Mouse (Mus musculus): Measurements from ENCODE around the gene Lce1a2.
"Not testable (repeated sequence)": the region's sequence is repeated elsewhere in the genome, so short reads cannot be mapped to it uniquely, and the experiment has no call there.

Gene Lce1a2

GRCm38 (mm10) chr3:92670215-92670614 lies at the start of gene Lce1a2:
TSS of gene Lce1a2 (minus strand) at chr3:92670315.
- no peak for DNase-seq (ENCODE audit: low read depth in 1 of 2, low spot score in 2 of 2)

- no peak for DNase-seq (ENCODE audit: low read depth in 1 of 2, low spot score in 2 of 2)
Measured at GRCm38 (mm10) chr3:92715122-92715521, 45.0 kb upstream of the Lce1a2 start.

- no peak for DNase-seq (ENCODE audit: low read depth in 1 of 2, low spot score in 2 of 2)
Measured at GRCm38 (mm10) chr3:92708974-92709373, 38.9 kb upstream of the Lce1a2 start, which contains the start of gene Lce1e. TSS of gene Lce1e (minus strand) at chr3:92709074.

- no peak for DNase-seq (ENCODE audit: low read depth in 1 of 2, low spot score in 2 of 2)
Measured at GRCm38 (mm10) chr3:92694613-92695012, 24.5 kb upstream of the Lce1a2 start.

GRCm38 (mm10) chr3:92691688-92692087 lies 21.6 kb upstream of the Lce1a2 start:
- no peak for DNase-seq (ENCODE audit: low read depth in 1 of 2, low spot score in 2 of 2)

- DNase-seq (ENCODE audit: low read depth in 1 of 2, low spot score in 2 of 2), result not testable (repeated sequence)
Measured at GRCm38 (mm10) chr3:92689154-92689553, 19.0 kb upstream of the Lce1a2 start.

- DNase-seq (ENCODE audit: low read depth in 1 of 2, low spot score in 2 of 2), result no peak
Measured at GRCm38 (mm10) chr3:92687110-92687509, 17.0 kb upstream of the Lce1a2 start, which contains the start of gene Lce1d. TSS of gene Lce1d (minus strand) at chr3:92687210.

GRCm38 (mm10) chr3:92678947-92679346 lies 8.8 kb upstream of the Lce1a2 start, which contains the start of gene Lce1c:
TSS of gene Lce1c (plus strand) at chr3:92679247.
- DNase-seq (ENCODE audit: low read depth in 1 of 2, low spot score in 2 of 2), result no peak

GRCm38 (mm10) chr3:92656826-92657225 lies 13.3 kb downstream of the Lce1a2 start, which contains the start of gene Lce1b:
TSS of gene Lce1b (minus strand) at chr3:92656926.
- no peak for DNase-seq (ENCODE audit: low read depth in 1 of 2, low spot score in 2 of 2)

- DNase-seq (ENCODE audit: low read depth in 1 of 2, low spot score in 2 of 2), result no peak
Measured at GRCm38 (mm10) chr3:92648207-92648606, 21.9 kb downstream of the Lce1a2 start, which contains the start of gene Lce1a1. TSS of gene Lce1a1 (minus strand) at chr3:92648307.

- DNase-seq (ENCODE audit: low read depth in 1 of 2, low spot score in 2 of 2), result no peak
Measured at GRCm38 (mm10) chr3:92639854-92640253, 30.3 kb downstream of the Lce1a2 start.

- no peak for DNase-seq (ENCODE audit: low read depth in 1 of 2, low spot score in 2 of 2)
Measured at GRCm38 (mm10) chr3:92638653-92638991, 31.5 kb downstream of the Lce1a2 start.

GRCm38 (mm10) chr3:92637745-92638652 lies 32.1 kb downstream of the Lce1a2 start:
- DNase-seq (ENCODE audit: low read depth in 1 of 2, low spot score in 2 of 2), result no peak

- DNase-seq (ENCODE audit: low read depth in 1 of 2, low spot score in 2 of 2), result no peak
Measured at GRCm38 (mm10) chr3:92621560-92621959, 48.6 kb downstream of the Lce1a2 start, which contains the start of gene Lce6a. TSS of gene Lce6a (minus strand) at chr3:92621660.
